Mouse (Mus musculus) ES-E14 (cell line): ENCODE data around the gene Atox1.

Source experiments
- CHD2 ChIP-seq: IDR thresholded peaks from 2 replicates; pipeline ENCODE4 v1.6.1; 2014; ENCODE audit warnings: mild to moderate bottlenecking, low read depth, low read length, inconsistent platforms
- HCFC1 ChIP-seq: IDR thresholded peaks from 2 replicates; pipeline ENCODE4 v1.6.1; 2012; ENCODE audit warnings: low read length, inconsistent platforms, borderline replicate concordance; ENCODE audit not compliant: insufficient read depth
- MAFK ChIP-seq: IDR thresholded peaks from 2 replicates; pipeline ENCODE4 v1.6.1; 2014; ENCODE audit warnings: mild to moderate bottlenecking, low read depth, low read length, inconsistent platforms; ENCODE audit not compliant: insufficient read depth
- ZC3H11A ChIP-seq: IDR thresholded peaks from 2 replicates; pipeline ENCODE4 v1.6.1; 2012; ENCODE audit warnings: low read depth, mild to moderate bottlenecking, inconsistent platforms, low read length, borderline replicate concordance

- no peak for TF ChIP-seq MAFK
- TF ChIP-seq ZC3H11A: no peak
- no peak for TF ChIP-seq HCFC1
- no peak for TF ChIP-seq CHD2
Measured at GRCm38 (mm10) chr11:55397036-55397435, 64.0 kb downstream of the Atox1 start.
